Mouse (Mus musculus) MEL-GATA-1-ER (cell line): ENCODE measurements at regions not wholly inside any gene's neighbourhood (a gene's known extent, or its start where the extent isn't known, plus 50 kb on each side); places are given as distances from the start of the nearest gene placed in this dataset.

Source experiments
- DNase-seq: peaks from one replicate; pipeline ENCODE4 v3.0.0-alpha.2; 2012; ENCODE audit warnings: low read depth; ENCODE audit errors: extremely low read depth

- DNase-seq, result no peak
These were observed 191.1 kb upstream of the Topaz1 start for GRCm38 (mm10) chr9:122556051-122556450.

GRCm38 (mm10) chr9:122566060-122566459, 181.1 kb upstream of the Topaz1 start:
- no peak for DNase-seq

GRCm38 (mm10) chr9:122568691-122569441, 178.3 kb upstream of the Topaz1 start:
- DNase-seq, result no peak

- no peak for DNase-seq
These were observed 177.4 kb upstream of the Topaz1 start for GRCm38 (mm10) chr9:122569511-122570455.

- no peak for DNase-seq
These were observed 176.1 kb upstream of the Topaz1 start for GRCm38 (mm10) chr9:122571001-122571400.

- DNase-seq, result no peak
These were observed 175.6 kb upstream of the Topaz1 start for GRCm38 (mm10) chr9:122571402-122572059.

- no peak for DNase-seq
These were observed 174.9 kb upstream of the Topaz1 start for GRCm38 (mm10) chr9:122572060-122572835.

- no peak for DNase-seq
These were observed 174.3 kb upstream of the Topaz1 start for GRCm38 (mm10) chr9:122572836-122573267.

- no peak for DNase-seq
These were observed 161.9 kb upstream of the Topaz1 start for GRCm38 (mm10) chr9:122585228-122585627.

- no peak for DNase-seq
These were observed 160.7 kb upstream of the Topaz1 start for GRCm38 (mm10) chr9:122586421-122586820.

- DNase-seq, result no peak
These were observed 160.2 kb upstream of the Topaz1 start for GRCm38 (mm10) chr9:122586986-122587385.

GRCm38 (mm10) chr9:122588246-122588645, 158.9 kb upstream of the Topaz1 start:
- no peak for DNase-seq

GRCm38 (mm10) chr9:122592820-122593615, 154.1 kb upstream of the Topaz1 start:
- no peak for DNase-seq

GRCm38 (mm10) chr9:122595120-122595943, 151.8 kb upstream of the Topaz1 start:
- DNase-seq, result no peak

GRCm38 (mm10) chr9:122603106-122603505, 144.0 kb upstream of the Topaz1 start:
- no peak for DNase-seq

GRCm38 (mm10) chr9:122609616-122610015, 137.5 kb upstream of the Topaz1 start:
- no peak for DNase-seq

- no peak for DNase-seq
These were observed 136.2 kb upstream of the Topaz1 start for GRCm38 (mm10) chr9:122610918-122611317.

GRCm38 (mm10) chr9:122614579-122615252, 132.4 kb upstream of the Topaz1 start:
- no peak for DNase-seq

- DNase-seq, result no peak
These were observed 131.8 kb upstream of the Topaz1 start for GRCm38 (mm10) chr9:122615351-122615750.
